ENCODE assay signal across 12 mouse cellular contexts in genomic region chr6:89327746-89328491, GRCm38 (mm10). TPM values are rescaled to one million over a fixed set of nuclear protein-coding genes. Genes with fewer than 3 reads are reported as not detected.
DNase-seq lines count a peak whose midpoint lies in the region; ATAC-seq lines count a peak whose summit lies in the region.
"Had no signal": no experiment of that assay in that cellular context is flagged by ENCODE, and none has a peak within 500 bp of the region (broad histone marks: within the 10 kb centered on the region; RNA-seq: fewer than 3 reads in every experiment).

No protein-coding gene starts in this region.

- peak; percentile 52 for DNase-seq in gastrocnemius, adult 18-20 months (ENCODE audit: low spot score)
- DNase-seq in gastrocnemius, postnatal 36 days: no peak
- DNase-seq in midbrain, embryonic 10.5 days (ENCODE audit: low spot score): no peak
- DNase-seq in midbrain, embryonic 11.5 days (ENCODE audit: low spot score, missing footprints): no peak
- peak; percentile 48 for DNase-seq in gastrocnemius, postnatal 10 days
- DNase-seq in lung, postnatal 4 days: no peak
- no peak for DNase-seq in adrenal gland, adult 2 months
- DNase-seq: adrenal gland, postnatal 10 days; cerebellum, adult 11-12 months had no signal

- H3K27ac ChIP-seq in midbrain, embryonic 10.5 days (replicated peaks): peak overlapping the region; percentile 28; the same call in 1 of the 2 replicates
- no peak overlapping the region for H3K27ac ChIP-seq in midbrain, embryonic 11.5 days (ENCODE audit: low read depth, low read length)
- peak overlapping the region; percentile 23; the same call in 1 of the 2 replicates for H3K27ac ChIP-seq in midbrain, embryonic 15.5 days
- H3K27ac ChIP-seq: lung, embryonic 15.5 days had no signal

- intact Hi-C loops in gastrocnemius, postnatal 36 days (cut with DNase I): loop anchor here (5.0 kb wide), 1 partner anchor 34 kb away; the partner anchor contains the start of gene Plxna1

- no peak for ATAC-seq in midbrain, embryonic 11.5 days (ENCODE audit: low FRiP score)
- ATAC-seq in midbrain, embryonic 15.5 days (replicated peaks): no peak
- ATAC-seq: Patski had no signal

- H3K4me3 ChIP-seq in midbrain, embryonic 10.5 days: no peak overlapping the region
- no peak overlapping the region for H3K4me3 ChIP-seq in midbrain, embryonic 11.5 days (ENCODE audit: low read depth, low read length)
- no peak overlapping the region for H3K4me3 ChIP-seq in midbrain, embryonic 15.5 days
- H3K4me3 ChIP-seq: lung, embryonic 15.5 days had no signal

- no peak overlapping the region for H3K4me2 ChIP-seq in midbrain, embryonic 11.5 days
- H3K4me2 ChIP-seq in midbrain, embryonic 15.5 days: no peak overlapping the region
- H3K4me2 ChIP-seq: lung, embryonic 15.5 days had no signal

- H3K36me3 ChIP-seq in midbrain, embryonic 10.5 days: peaks cover 100% of the 10 kb centered on the region
- peaks cover 43% of the 10 kb centered on the region for H3K36me3 ChIP-seq in midbrain, embryonic 11.5 days (ENCODE audit: control insufficient read depth, insufficient read depth, low read length)
- peaks cover 69% of the 10 kb centered on the region for H3K36me3 ChIP-seq in midbrain, embryonic 15.5 days (replicated peaks)

- no peaks in the 10 kb centered on the region for H3K27me3 ChIP-seq in midbrain, embryonic 10.5 days (ENCODE audit: low read depth, poor library complexity, severe bottlenecking)
- H3K27me3 ChIP-seq in midbrain, embryonic 11.5 days (ENCODE audit: control insufficient read depth, insufficient read depth, low read length): no peaks in the 10 kb centered on the region
- H3K27me3 ChIP-seq in midbrain, embryonic 15.5 days (replicated peaks): no peaks in the 10 kb centered on the region
- H3K27me3 ChIP-seq: lung, embryonic 15.5 days; Patski had no signal

- H3K9ac ChIP-seq in midbrain, embryonic 11.5 days (ENCODE audit: low read length): no peak overlapping the region
- H3K9ac ChIP-seq in midbrain, embryonic 15.5 days: no peak overlapping the region
- H3K9ac ChIP-seq: lung, embryonic 15.5 days had no signal

- WGBS in midbrain, embryonic 10.5 days: 84% methylated on average over 15 of the region's 15 CpGs
- 77% methylated on average over 15 of the region's 15 CpGs for WGBS in midbrain, embryonic 11.5 days
- WGBS in midbrain, embryonic 15.5 days: 64% methylated on average over 15 of the region's 15 CpGs

- H3K4me1 ChIP-seq in midbrain, embryonic 10.5 days: peaks cover 15% of the 10 kb centered on the region; the same call in 1 of the 2 replicates
- H3K4me1 ChIP-seq in midbrain, embryonic 11.5 days (ENCODE audit: control insufficient read depth, insufficient read depth, low read length): no peaks in the 10 kb centered on the region
- 0 out of 2 replicates have a peak, but pooled peaks cover 8% of the 10 kb centered on the region for H3K4me1 ChIP-seq in midbrain, embryonic 15.5 days
- H3K4me1 ChIP-seq: lung, embryonic 15.5 days had no signal

- no peaks in the 10 kb centered on the region for H3K9me3 ChIP-seq in midbrain, embryonic 10.5 days (replicated peaks)
- no peaks in the 10 kb centered on the region for H3K9me3 ChIP-seq in midbrain, embryonic 11.5 days (ENCODE audit: control insufficient read depth, low read length)
- no peaks in the 10 kb centered on the region for H3K9me3 ChIP-seq in midbrain, embryonic 15.5 days
- H3K9me3 ChIP-seq: lung, embryonic 15.5 days had no signal

RNA-seq across cellular contexts. Expression of gene Plxna1, which starts 34.5 kb away (rescaled TPM):
- total RNA-seq in gastrocnemius, adult 18-20 months (2021): 10 to 100 TPM; 12.2 to 12.4 TPM
- total RNA-seq in gastrocnemius, postnatal 36 days (2021): 10 to 100 TPM; 11.1 to 18.1 TPM
- 24.3 and 30.4 TPM in 2 replicates for polyA plus RNA-seq in midbrain, embryonic 10.5 days (2016; fragmentation: Nextera tagmentation; extraction: Ambion mirVana)
- 24.5 and 29.1 TPM in 2 replicates for polyA plus RNA-seq in midbrain, embryonic 11.5 days (2014; fragmentation: Nextera tagmentation; extraction: Ambion mirVana)
- 10 to 100 TPM; 44.1 to 54.4 TPM for total RNA-seq in gastrocnemius, postnatal 10 days (2021)
- 85.3 and 88.3 TPM in 2 replicates for polyA plus RNA-seq in midbrain, embryonic 15.5 days (2015; fragmentation: Nextera tagmentation; extraction: Ambion mirVana)
- total RNA-seq in adrenal gland, adult 2 months (2021): 100 to 1,000 TPM in 1 of 2 experiments, 10 to 100 TPM in 1; 56.1 to 127 TPM
- 71.8 and 101 TPM in 2 replicates for polyA plus RNA-seq in adrenal gland, adult 2 months (2012; rRNA removed)

Comparison
In these comparisons a context has a peak if more than half of its experiments do, and no peak if none do; other contexts are left out.
1. DNase-seq: peak in gastrocnemius, adult 18-20 months (single experiment) and gastrocnemius, postnatal 10 days (single experiment); none in gastrocnemius, postnatal 36 days (0 of 2), midbrain, embryonic 10.5 days (single experiment), midbrain, embryonic 11.5 days (single experiment), lung, postnatal 4 days (0 of 2) and adrenal gland, adult 2 months (single experiment).